Mouse (Mus musculus) ES-Bruce4 (cell line): Measurements from ENCODE around the gene Clasrp. TPM values are rescaled to one million over a fixed set of nuclear protein-coding genes. Genes with fewer than 3 reads are reported as not detected.
A peak's percentile ranks its signal among the peaks of the same experiment; 100 is the strongest.

ENCODE experiments used
- H3K27ac ChIP-seq: 2 replicates; pipeline ENCODE4 v1.5.1; 2012; ENCODE audit warnings: low read length, inconsistent platforms; ENCODE audit not compliant: insufficient read depth
- H3K27me3 ChIP-seq: 2 replicates; pipeline ENCODE4 v1.6.1; 2012; ENCODE audit warnings: mild to moderate bottlenecking, low read length, inconsistent platforms; ENCODE audit not compliant: control insufficient read depth, poor library complexity, insufficient read depth, severe bottlenecking
- H3K36me3 ChIP-seq: 2 replicates; pipeline ENCODE4 v1.6.1; 2012; ENCODE audit warnings: inconsistent platforms, mild to moderate bottlenecking, low read length, moderate library complexity; ENCODE audit not compliant: control insufficient read depth, poor library complexity, insufficient read depth, severe bottlenecking
- H3K4me1 ChIP-seq: one replicate; pipeline ENCODE4 v1.8.1; 2011; ENCODE audit warnings: low read length; ENCODE audit not compliant: control insufficient read depth, insufficient read depth
- H3K4me3 ChIP-seq: 2 replicates; pipeline ENCODE4 v1.5.1; 2011; ENCODE audit warnings: low read depth, mild to moderate bottlenecking, low read length
- H3K9ac ChIP-seq: 2 replicates; pipeline ENCODE4 v1.6.1; 2012; ENCODE audit warnings: low read depth, mild to moderate bottlenecking, inconsistent platforms; ENCODE audit not compliant: poor library complexity, severe bottlenecking
- H3K9me3 ChIP-seq: replicated peaks from 2 replicates; pipeline ENCODE4 v1.6.1; 2012; ENCODE audit warnings: mild to moderate bottlenecking, low read length, inconsistent platforms; ENCODE audit not compliant: control insufficient read depth, poor library complexity, insufficient read depth, severe bottlenecking
- CTCF ChIP-seq: IDR thresholded peaks from one replicate; pipeline ENCODE4 v1.8.1; 2011; ENCODE audit warnings: low read depth, low read length
- EP300 ChIP-seq: IDR thresholded peaks from 2 replicates; pipeline ENCODE4 v1.6.1; 2011; ENCODE audit warnings: low read depth, low read length; ENCODE audit not compliant: insufficient read depth
- POLR2A ChIP-seq: IDR thresholded peaks from one replicate; pipeline ENCODE4 v1.8.1; 2011; ENCODE audit warnings: low read length; ENCODE audit not compliant: insufficient read depth
- polyA plus RNA-seq: library from polyadenylated mRNA; stranded (reverse); fragments of >200 nt; gene quantifications from 2 replicates; pipeline ENCODE4 v1.2.4, GENCODE M21; 2011; ENCODE audit warnings: low read depth; ENCODE audit not compliant: missing spikeins, insufficient read depth, insufficient read length

Gene Clasrp
- polyA plus RNA-seq, 1 experiment, result 52.3 TPM

DNA sequence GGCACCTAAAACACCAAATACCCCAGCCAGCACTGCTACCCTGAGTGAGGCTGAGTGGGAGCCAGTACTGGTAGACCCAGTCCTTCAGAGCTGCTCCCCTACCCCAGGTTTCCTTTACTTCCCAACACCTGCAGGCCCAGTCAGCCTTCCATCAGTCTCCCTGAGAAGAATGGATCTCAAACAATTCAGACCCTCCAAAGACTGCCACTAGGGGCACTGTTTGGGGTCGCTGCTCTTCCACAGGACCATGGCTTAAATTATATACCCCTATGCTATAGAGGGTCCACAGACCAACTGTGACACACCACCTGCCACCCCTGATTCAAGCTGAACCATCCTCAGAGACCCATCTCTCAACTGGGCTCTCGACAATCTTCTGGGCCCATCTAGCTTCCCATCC is 45.3 kb downstream of the Clasrp start:
- H3K27me3 ChIP-seq, result no peaks in the 10 kb centered on the region
- no peaks in the 10 kb centered on the region for H3K9me3 ChIP-seq
- H3K4me1 ChIP-seq, result peaks cover 4% of the 10 kb centered on the region
- no peak overlapping the region for H3K27ac ChIP-seq
- H3K9ac ChIP-seq, result no peak overlapping the region
- H3K4me3 ChIP-seq, result no peak overlapping the region
- peak; percentile 55 for TF ChIP-seq CTCF
- no peak for TF ChIP-seq EP300
- H3K36me3 ChIP-seq, result 0 out of 2 replicates have a peak, but pooled peaks cover 4% of the 10 kb centered on the region

DNA sequence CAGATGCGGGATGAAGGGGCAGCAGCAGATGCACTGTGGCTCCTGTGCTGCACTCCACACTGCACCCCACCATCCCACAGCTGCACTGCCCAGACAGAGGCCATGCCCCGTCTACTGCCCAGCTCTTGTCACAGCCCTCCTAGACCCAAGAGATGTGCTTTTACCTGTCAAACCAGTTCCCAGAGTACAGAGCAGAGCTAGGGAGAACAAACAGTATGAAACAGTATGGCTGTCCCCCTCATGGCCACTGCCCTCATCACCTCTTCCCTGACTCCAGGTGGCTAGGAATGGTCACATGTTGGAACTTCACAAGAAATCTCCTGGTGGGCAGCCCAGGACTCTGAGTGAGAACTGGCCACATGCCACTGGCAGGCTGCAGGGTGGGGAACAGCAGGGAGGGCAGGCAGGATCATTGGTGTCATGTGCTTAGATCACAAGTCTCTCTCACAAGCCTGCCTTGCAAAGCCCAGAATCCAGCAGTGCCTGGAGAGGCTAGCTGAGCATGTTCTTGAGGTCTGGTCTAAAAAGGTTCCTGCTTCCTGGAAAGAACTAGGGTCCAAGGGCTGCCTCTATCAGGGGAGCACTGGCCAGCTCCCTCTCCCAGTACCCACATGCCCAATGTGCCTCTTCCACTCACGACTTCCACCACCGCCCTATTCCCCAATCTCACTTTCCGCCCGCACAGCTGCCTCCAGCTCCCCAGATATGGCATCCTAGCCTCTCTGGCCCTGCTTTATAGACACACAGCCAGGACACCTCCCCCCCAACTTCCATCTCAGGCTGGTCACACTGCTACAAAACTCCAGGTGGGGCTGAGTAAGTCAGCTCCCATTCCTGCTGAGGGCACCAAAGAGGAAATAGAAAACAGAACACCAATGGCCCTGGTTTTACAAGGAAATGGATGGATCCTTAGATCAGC is 46.0 kb downstream of the Clasrp start:
- H3K9ac ChIP-seq, result no peak overlapping the region
- no peak overlapping the region for H3K27ac ChIP-seq
- no peak overlapping the region for H3K4me3 ChIP-seq
- H3K4me1 ChIP-seq, result peaks cover 4% of the 10 kb centered on the region
- H3K9me3 ChIP-seq, result no peaks in the 10 kb centered on the region
- 0 out of 2 replicates have a peak, but pooled peaks cover 4% of the 10 kb centered on the region for H3K36me3 ChIP-seq
- TF ChIP-seq POLR2A (no peak), EP300 (no peak), CTCF (no peak)
- H3K27me3 ChIP-seq, result no peaks in the 10 kb centered on the region

DNA sequence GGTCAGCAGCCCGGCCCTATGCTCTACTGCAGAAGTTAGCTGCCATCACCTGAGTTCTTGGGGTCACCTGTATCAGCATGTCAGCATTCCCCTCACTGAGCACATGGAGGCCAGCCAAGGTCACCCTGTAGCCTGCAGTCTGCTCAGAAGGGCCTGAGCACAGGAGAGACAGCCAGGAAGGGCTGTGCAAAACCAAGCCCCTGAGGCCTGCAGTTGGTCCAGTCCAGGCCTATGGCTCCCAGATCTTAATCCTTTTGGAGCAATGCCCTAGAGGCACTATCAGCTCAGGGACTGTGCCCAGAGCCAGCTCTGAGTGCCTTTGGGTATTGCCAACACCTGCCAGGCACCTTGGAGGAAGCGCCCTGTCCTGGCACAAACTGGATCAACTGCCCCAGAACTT is 47.2 kb downstream of the Clasrp start:
- Histone ChIP-seq H3K4me1 (peaks cover 4% of the 10 kb centered on the region), H3K27ac (no peak overlapping the region), H3K4me3 (no peak overlapping the region), H3K36me3 (0 out of 2 replicates have a peak, but pooled peaks cover 4% of the 10 kb centered on the region), H3K9ac (no peak overlapping the region), H3K9me3 (no peaks in the 10 kb centered on the region), H3K27me3 (no peaks in the 10 kb centered on the region)
- TF ChIP-seq CTCF (no peak), EP300 (no peak), POLR2A (no peak)

DNA sequence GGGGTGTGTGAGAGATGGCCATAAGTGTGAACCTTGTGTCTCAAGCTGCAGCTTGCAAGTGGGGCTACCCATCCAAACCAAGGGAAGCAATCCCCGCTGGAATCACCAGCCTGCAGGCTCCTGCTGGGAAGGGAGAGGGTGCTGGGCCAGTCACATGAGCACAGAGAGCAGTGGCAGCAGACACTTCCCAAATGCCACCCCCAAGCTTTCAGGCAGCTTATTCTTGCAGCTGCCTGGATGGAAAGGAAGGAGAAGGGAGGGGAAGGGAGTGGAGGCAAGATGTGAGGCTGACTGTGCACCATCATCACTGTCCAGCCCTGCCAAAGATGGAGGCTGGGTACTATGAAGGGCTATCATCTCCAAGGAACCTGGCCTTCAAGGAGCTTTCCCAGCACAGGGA is 50.1 kb downstream of the Clasrp start:
- no peak overlapping the region for H3K9ac ChIP-seq

DNA sequence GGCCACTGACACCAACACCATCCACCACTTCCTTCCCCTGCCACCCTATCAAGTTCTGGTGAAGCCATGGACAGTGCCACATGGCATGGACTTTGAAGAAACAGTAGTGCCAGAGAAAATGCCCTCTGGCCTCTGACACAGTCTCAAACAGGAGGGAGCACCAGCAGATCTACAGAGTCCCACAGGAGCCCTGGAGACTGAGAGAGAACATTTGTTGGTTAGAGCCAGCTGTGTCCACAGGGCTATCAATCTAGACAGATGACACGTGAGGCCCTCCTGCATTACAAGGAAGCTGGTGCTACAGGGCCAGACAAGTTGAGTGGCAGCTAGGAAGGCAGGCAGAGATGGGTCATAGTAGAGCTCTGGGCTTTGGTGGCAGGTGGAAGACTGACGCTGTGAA is 51.8 kb downstream of the Clasrp start:
- Histone ChIP-seq H3K27me3 (no peaks in the 10 kb centered on the region), H3K9me3 (no peaks in the 10 kb centered on the region), H3K4me1 (no peaks in the 10 kb centered on the region), H3K36me3 (0 out of 2 replicates have a peak, but pooled peaks cover 5% of the 10 kb centered on the region), H3K9ac (no peak overlapping the region), H3K27ac (no peak overlapping the region), H3K4me3 (no peak overlapping the region)
- no peak for TF ChIP-seq EP300
- no peak for TF ChIP-seq CTCF
- TF ChIP-seq POLR2A, result no peak

More for the DNA sequence above, 50.1 kb downstream of the Clasrp start:
- Histone ChIP-seq H3K4me1 (no peaks in the 10 kb centered on the region), H3K4me3 (no peak overlapping the region), H3K36me3 (0 out of 2 replicates have a peak, but pooled peaks cover 5% of the 10 kb centered on the region), H3K27ac (no peak overlapping the region), H3K9me3 (no peaks in the 10 kb centered on the region), H3K27me3 (no peaks in the 10 kb centered on the region)
- TF ChIP-seq CTCF, result no peak
- TF ChIP-seq EP300, result no peak
- TF ChIP-seq POLR2A, result no peak

DNA sequence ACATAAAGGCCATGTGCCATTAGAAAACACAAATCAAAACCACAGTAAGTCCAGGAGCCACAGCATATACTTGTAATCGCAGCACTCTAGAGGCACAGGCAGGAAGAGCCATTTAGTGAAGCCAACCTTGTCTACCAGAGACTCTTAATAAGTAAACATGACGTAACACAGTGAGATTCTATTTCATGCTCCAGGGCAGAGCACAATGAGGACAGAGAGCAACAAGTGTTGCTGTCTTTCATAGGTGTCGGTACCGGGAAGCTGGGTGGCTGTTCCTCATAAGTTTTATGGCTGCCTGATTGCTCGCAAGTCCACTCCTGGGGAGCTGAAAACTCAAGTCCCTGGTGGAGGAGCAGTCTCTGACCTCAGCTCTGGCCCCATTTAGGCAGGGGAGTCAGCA is 52.7 kb downstream of the Clasrp start:
- Histone ChIP-seq H3K36me3 (0 out of 2 replicates have a peak, but pooled peaks cover 5% of the 10 kb centered on the region), H3K27ac (no peak overlapping the region), H3K4me1 (no peaks in the 10 kb centered on the region), H3K27me3 (no peaks in the 10 kb centered on the region), H3K9ac (no peak overlapping the region), H3K9me3 (no peaks in the 10 kb centered on the region), H3K4me3 (no peak overlapping the region)
- TF ChIP-seq CTCF, result no peak
- no peak for TF ChIP-seq EP300
- no peak for TF ChIP-seq POLR2A
